Mouse (Mus musculus): ENCODE results near the gene Slc15a1. TPM values are rescaled to one million over a fixed set of nuclear protein-coding genes. Genes with fewer than 3 reads are reported as not detected.

The Slc15a1 gene
- polyA plus RNA-seq, 1 experiment from 2014 or later: not detected

DNA sequence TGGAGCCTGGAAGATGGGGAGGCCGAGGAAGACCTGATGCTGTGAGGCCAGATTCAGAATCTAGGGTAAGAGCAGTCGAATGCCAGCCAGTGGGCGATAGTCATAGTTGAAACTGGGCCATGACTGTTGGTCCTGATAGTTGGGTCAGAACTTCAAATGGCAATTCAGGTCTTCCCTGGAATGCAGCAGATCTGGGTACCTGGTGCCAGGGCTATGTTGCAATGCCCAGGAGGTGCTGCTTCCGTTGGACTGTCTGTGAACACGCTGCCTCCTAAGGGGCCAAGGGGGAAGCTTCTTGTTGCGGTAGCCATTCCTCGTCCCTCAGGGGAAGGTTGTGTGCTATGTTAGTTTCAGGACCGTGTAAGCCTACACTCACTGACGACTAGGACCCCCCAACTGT lies 25.8 kb upstream of the Slc15a1 start:
- no peaks in the 10 kb centered on the region for H3K36me3 ChIP-seq (replicated peaks; ENCODE audit: control insufficient read depth, insufficient read depth)
- no peaks in the 10 kb centered on the region for H3K4me1 ChIP-seq (replicated peaks; ENCODE audit: control insufficient read depth, insufficient read depth, low read length)
- no peak overlapping the region for H3K4me3 ChIP-seq (replicated peaks; ENCODE audit: low read length)
- 85% methylated on average over 9 of the region's 9 CpGs for WGBS
- H3K4me2 ChIP-seq (replicated peaks): no peak overlapping the region
- no peaks in the 10 kb centered on the region for H3K27me3 ChIP-seq (ENCODE audit: control insufficient read depth, insufficient read depth, low read length)
- no peak overlapping the region for H3K27ac ChIP-seq
- DNase-seq (ENCODE audit: low spot score) (no peak), ATAC-seq (ENCODE audit: low FRiP score) (no peak)
- H3K9ac ChIP-seq: no peak overlapping the region
- no peaks in the 10 kb centered on the region for H3K9me3 ChIP-seq (ENCODE audit: control insufficient read depth, low read length)

DNA sequence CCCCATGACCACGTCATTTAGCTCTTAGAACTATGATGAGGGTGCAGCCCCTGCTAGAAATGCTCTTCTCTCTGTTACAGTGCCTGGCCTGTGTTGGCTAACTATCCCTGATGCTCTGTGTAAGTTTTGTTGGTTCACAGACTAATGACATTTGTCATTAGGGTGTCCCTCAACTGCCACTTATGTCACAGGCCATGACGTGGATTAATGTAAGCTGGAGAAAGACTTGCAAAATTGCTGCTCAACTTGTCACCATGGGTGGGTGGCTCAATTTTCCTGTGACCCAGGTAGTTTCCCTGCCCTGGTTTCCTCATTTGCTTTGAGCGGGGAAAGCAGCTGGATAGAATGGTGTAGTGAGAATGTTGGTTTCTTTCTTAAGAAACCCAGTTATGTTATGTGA lies 22.8 kb upstream of the Slc15a1 start:
- ATAC-seq (ENCODE audit: low FRiP score): no peak
- H3K4me2 ChIP-seq (replicated peaks): no peak overlapping the region
- H3K9ac ChIP-seq: no peak overlapping the region
- H3K36me3 ChIP-seq (replicated peaks; ENCODE audit: control insufficient read depth, insufficient read depth): no peaks in the 10 kb centered on the region
- no peaks in the 10 kb centered on the region for H3K27me3 ChIP-seq (ENCODE audit: control insufficient read depth, insufficient read depth, low read length)
- DNase-seq (ENCODE audit: low spot score): no peak
- WGBS: 90% methylated on average over 3 of the region's 3 CpGs
- no peak overlapping the region for H3K4me3 ChIP-seq (replicated peaks; ENCODE audit: low read length)
- no peak overlapping the region for H3K27ac ChIP-seq
- no peaks in the 10 kb centered on the region for H3K9me3 ChIP-seq (ENCODE audit: control insufficient read depth, low read length)
- H3K4me1 ChIP-seq (replicated peaks; ENCODE audit: control insufficient read depth, insufficient read depth, low read length): no peaks in the 10 kb centered on the region

DNA sequence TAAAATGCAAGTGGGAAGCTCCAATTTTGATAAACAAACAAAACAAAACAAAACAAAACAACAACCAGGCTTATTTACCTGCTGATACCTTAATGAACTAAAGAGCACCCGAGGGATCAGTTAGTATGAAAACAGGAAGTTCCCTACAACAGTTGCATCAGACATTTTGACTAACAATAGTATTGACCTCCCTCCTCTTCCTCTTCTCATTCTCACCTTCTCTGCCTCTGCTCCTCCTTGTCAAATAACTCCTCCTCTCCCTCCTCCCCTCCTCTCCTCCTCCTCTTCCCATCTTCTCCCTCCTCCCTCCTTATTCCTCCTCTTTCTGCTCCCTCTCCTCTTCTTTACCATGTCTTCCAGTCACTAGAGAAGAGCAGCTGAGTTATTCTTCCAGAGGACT lies 22.1 kb upstream of the Slc15a1 start:
- Histone ChIP-seq H3K4me1 (replicated peaks; ENCODE audit: control insufficient read depth, insufficient read depth, low read length) (no peaks in the 10 kb centered on the region), H3K9me3 (ENCODE audit: control insufficient read depth, low read length) (no peaks in the 10 kb centered on the region), H3K9ac (no peak overlapping the region), H3K4me2 (replicated peaks) (no peak overlapping the region), H3K36me3 (replicated peaks; ENCODE audit: control insufficient read depth, insufficient read depth) (no peaks in the 10 kb centered on the region), H3K27ac (no peak overlapping the region), H3K4me3 (replicated peaks; ENCODE audit: low read length) (no peak overlapping the region), H3K27me3 (ENCODE audit: control insufficient read depth, insufficient read depth, low read length) (no peaks in the 10 kb centered on the region)
- WGBS: 85% methylated on average over 1 of the region's 1 CpGs
- no peak for DNase-seq (ENCODE audit: low spot score)
- ATAC-seq (ENCODE audit: low FRiP score): no peak

DNA sequence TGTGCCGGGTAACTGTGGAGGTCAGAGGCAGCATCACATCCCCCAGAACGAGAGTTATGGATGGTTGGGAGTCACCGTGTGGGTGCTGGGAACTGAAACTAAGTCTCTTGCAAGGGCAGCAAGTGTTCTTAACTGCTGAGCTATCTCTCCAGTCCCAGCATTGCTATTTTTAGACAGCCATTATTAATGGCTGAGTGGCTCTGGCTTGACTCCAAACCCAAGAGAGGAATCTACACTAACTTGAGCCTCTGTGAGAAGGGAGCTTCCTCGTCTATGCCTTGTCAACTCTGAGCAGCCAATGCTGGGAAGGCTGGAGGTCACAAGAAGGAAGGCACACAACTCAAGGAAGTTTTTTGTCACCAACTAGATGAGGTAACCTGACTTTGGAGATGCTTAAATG lies 16.7 kb upstream of the Slc15a1 start:
- H3K4me2 ChIP-seq (replicated peaks): no peak overlapping the region
- WGBS: 82% methylated on average over 4 of the region's 4 CpGs
- no peak overlapping the region for H3K9ac ChIP-seq
- no peak overlapping the region for H3K4me3 ChIP-seq (replicated peaks; ENCODE audit: low read length)
- no peaks in the 10 kb centered on the region for H3K36me3 ChIP-seq (replicated peaks; ENCODE audit: control insufficient read depth, insufficient read depth)
- H3K27me3 ChIP-seq (ENCODE audit: control insufficient read depth, insufficient read depth, low read length): no peaks in the 10 kb centered on the region
- no peak for ATAC-seq (ENCODE audit: low FRiP score)
- H3K9me3 ChIP-seq (ENCODE audit: control insufficient read depth, low read length): no peaks in the 10 kb centered on the region
- no peak overlapping the region for H3K27ac ChIP-seq
- H3K4me1 ChIP-seq (replicated peaks; ENCODE audit: control insufficient read depth, insufficient read depth, low read length): no peaks in the 10 kb centered on the region
- peak; percentile 30 for DNase-seq (ENCODE audit: low spot score)

DNA sequence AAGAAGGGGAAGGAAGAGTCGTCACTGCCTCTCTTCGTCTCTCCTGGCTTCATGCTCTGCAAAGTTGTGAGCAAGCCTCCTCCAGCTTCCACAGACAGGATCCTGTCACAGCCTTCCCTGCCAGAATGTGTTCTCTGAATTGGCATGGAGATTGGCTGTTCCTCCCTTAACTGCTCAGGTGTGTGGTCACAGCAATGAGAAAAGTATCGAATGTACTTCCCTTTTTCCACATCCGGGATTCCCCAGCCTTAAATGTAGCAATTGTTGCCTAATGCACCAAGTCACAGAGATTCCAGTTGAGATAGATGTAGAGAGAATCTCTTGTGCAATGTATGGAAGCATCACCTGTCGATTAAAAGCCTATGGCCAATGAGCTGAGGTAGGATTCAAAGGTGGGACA lies 11.8 kb upstream of the Slc15a1 start:
- 86% methylated on average over 5 of the region's 5 CpGs for WGBS
- Histone ChIP-seq H3K27ac (no peak overlapping the region), H3K4me3 (replicated peaks; ENCODE audit: low read length) (no peak overlapping the region), H3K9me3 (ENCODE audit: control insufficient read depth, low read length) (no peaks in the 10 kb centered on the region), H3K27me3 (ENCODE audit: control insufficient read depth, insufficient read depth, low read length) (no peaks in the 10 kb centered on the region), H3K9ac (no peak overlapping the region), H3K4me1 (replicated peaks; ENCODE audit: control insufficient read depth, insufficient read depth, low read length) (no peaks in the 10 kb centered on the region), H3K4me2 (replicated peaks) (no peak overlapping the region), H3K36me3 (replicated peaks; ENCODE audit: control insufficient read depth, insufficient read depth) (no peaks in the 10 kb centered on the region)
- ATAC-seq (ENCODE audit: low FRiP score) (no peak), DNase-seq (ENCODE audit: low spot score) (no peak)

DNA sequence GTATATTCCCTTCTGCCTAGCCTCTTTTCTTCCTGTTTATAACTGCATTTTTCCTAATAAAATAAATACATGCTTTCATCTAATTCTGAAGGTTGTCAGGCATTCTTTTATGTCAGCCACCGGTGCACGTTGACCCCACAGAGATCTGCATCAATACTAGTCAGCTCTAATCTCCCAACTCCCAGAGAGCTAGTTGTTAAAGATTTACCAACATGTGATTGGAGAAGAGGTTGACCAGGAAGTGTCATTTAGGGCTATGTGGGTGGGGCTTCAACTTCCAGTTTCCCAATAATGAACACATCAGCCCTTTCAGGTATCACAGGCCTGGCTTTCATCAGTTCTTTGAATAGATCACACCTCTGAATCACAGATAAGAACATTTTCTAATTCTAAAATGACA lies 3.9 kb upstream of the Slc15a1 start:
- Histone ChIP-seq H3K27me3 (ENCODE audit: control insufficient read depth, insufficient read depth, low read length) (peaks cover 20% of the 10 kb centered on the region), H3K4me1 (replicated peaks; ENCODE audit: control insufficient read depth, insufficient read depth, low read length) (no peaks in the 10 kb centered on the region; the same call in 1 of the 2 replicates), H3K9me3 (ENCODE audit: control insufficient read depth, low read length) (no peaks in the 10 kb centered on the region), H3K27ac (no peak overlapping the region), H3K36me3 (replicated peaks; ENCODE audit: control insufficient read depth, insufficient read depth) (no peaks in the 10 kb centered on the region), H3K4me3 (replicated peaks; ENCODE audit: low read length) (no peak overlapping the region), H3K9ac (no peak overlapping the region), H3K4me2 (replicated peaks) (no peak overlapping the region)
- no peak for ATAC-seq (ENCODE audit: low FRiP score)
- no peak for DNase-seq (ENCODE audit: low spot score)
- WGBS: 73% methylated on average over 2 of the region's 2 CpGs

DNA sequence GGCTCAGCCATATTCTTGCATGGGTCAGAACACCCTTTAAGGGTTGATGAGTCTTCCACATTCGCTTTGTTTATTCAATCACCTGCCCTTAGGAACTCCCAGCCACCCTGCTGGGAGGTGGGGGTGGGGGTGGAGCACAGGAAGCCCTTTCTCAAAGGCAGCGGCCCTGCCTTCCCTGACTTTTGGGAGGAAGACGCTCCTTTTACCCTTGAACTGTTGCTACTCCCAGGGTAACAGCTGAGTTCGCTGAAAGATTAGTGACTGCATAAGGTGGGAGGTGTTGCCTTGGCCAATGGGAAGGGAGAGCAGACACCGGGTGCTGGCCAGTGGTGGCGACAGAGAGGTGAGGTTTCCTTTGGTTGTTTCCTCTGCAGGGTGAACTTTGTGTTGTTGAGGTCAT lies 1.3 kb upstream of the Slc15a1 start:
- 17% methylated on average over 6 of the region's 6 CpGs for WGBS
- H3K4me3 ChIP-seq (replicated peaks; ENCODE audit: low read length): no peak overlapping the region
- H3K27ac ChIP-seq: no peak overlapping the region
- no peak overlapping the region for H3K9ac ChIP-seq
- ATAC-seq (ENCODE audit: low FRiP score): no peak
- no peaks in the 10 kb centered on the region; the same call in 1 of the 2 replicates for H3K4me1 ChIP-seq (replicated peaks; ENCODE audit: control insufficient read depth, insufficient read depth, low read length)
- no peaks in the 10 kb centered on the region for H3K36me3 ChIP-seq (replicated peaks; ENCODE audit: control insufficient read depth, insufficient read depth)
- peaks cover 25% of the 10 kb centered on the region for H3K27me3 ChIP-seq (ENCODE audit: control insufficient read depth, insufficient read depth, low read length)
- no peak overlapping the region for H3K4me2 ChIP-seq (replicated peaks)
- H3K9me3 ChIP-seq (ENCODE audit: control insufficient read depth, low read length): no peaks in the 10 kb centered on the region
- no peak for DNase-seq (ENCODE audit: low spot score)

DNA sequence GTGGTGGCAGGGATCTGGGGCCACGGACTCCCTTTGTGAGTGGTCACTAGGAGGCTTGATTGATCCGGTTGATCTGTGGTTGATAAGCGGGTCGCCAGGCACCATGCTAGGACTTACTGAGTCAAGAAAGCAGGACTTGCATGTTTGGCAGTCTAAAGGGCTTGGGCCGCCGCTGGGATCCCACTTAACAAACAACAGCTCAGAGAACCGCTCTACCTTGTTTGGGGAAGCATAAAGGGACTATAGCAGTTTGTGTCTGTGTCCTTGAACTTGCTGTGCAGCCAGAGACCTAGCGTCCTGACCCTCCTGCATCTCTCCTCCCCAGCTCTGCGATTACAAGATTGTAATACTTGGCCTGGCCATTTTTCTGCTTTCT lies 421 bp upstream of the Slc15a1 start:
- Histone ChIP-seq H3K4me3 (replicated peaks; ENCODE audit: low read length) (no peak overlapping the region), H3K4me2 (replicated peaks) (0 out of 2 replicates have a peak overlapping the region, but pooled peaks have one; percentile 27), H3K9ac (no peak overlapping the region), H3K4me1 (replicated peaks; ENCODE audit: control insufficient read depth, insufficient read depth, low read length) (no peaks in the 10 kb centered on the region; the same call in 1 of the 2 replicates), H3K27ac (no peak overlapping the region), H3K27me3 (ENCODE audit: control insufficient read depth, insufficient read depth, low read length) (peaks cover 25% of the 10 kb centered on the region), H3K36me3 (replicated peaks; ENCODE audit: control insufficient read depth, insufficient read depth) (no peaks in the 10 kb centered on the region), H3K9me3 (ENCODE audit: control insufficient read depth, low read length) (no peaks in the 10 kb centered on the region)
- DNase-seq (ENCODE audit: low spot score) (no peak), ATAC-seq (ENCODE audit: low FRiP score) (no peak)
- WGBS: 26% methylated on average over 9 of the region's 9 CpGs

DNA sequence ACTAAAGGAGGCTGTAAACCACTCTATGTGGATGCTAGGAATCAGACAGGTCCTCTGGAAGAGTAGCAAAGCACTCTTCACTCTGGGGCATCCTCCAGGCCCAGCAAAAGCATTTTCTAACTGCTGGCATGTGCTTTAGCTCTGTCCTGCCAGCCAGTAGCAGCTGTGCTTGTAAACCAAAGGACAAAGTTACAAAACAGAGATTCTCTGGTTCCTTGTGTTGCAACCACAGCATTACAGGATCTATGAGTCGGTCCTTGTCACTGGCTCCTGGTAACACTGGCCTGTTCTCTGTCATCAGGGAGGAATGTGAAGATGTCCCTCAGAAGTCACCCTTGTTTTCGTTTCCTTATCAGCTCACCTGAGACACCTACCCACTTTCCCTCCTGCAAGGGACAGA lies 4.5 kb downstream of the Slc15a1 start:
- Histone ChIP-seq H3K4me1 (replicated peaks; ENCODE audit: control insufficient read depth, insufficient read depth, low read length) (no peaks in the 10 kb centered on the region; the same call in 1 of the 2 replicates), H3K36me3 (replicated peaks; ENCODE audit: control insufficient read depth, insufficient read depth) (no peaks in the 10 kb centered on the region), H3K9me3 (ENCODE audit: control insufficient read depth, low read length) (no peaks in the 10 kb centered on the region), H3K27me3 (ENCODE audit: control insufficient read depth, insufficient read depth, low read length) (peaks cover 20% of the 10 kb centered on the region), H3K4me2 (replicated peaks) (no peak overlapping the region), H3K4me3 (replicated peaks; ENCODE audit: low read length) (no peak overlapping the region), H3K27ac (no peak overlapping the region), H3K9ac (no peak overlapping the region)
- DNase-seq (ENCODE audit: low spot score) (no peak), ATAC-seq (ENCODE audit: low FRiP score) (no peak)
- 83% methylated on average over 2 of the region's 2 CpGs for WGBS

DNA sequence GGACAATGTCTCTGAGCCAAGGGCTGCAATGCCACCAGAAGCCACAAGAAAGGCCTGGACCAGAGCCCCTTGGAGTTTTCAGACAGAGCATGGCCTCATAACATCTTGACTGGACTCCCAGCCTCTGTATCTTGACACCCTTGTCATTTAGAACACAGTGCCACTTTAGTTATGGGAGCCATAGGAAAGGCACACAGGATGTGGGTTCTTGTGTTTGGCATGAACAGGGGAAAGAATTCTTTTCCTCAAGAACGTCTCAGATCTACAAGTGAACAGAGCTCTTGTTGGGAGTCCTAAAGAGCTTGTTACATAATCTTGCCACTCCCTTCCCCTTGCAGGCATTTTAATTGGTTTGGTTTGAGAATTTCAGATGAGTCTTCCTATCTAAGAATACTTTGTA lies 5.3 kb downstream of the Slc15a1 start:
- WGBS: 84% methylated on average over 1 of the region's 1 CpGs
- Histone ChIP-seq H3K4me2 (replicated peaks) (no peak overlapping the region), H3K9me3 (ENCODE audit: control insufficient read depth, low read length) (no peaks in the 10 kb centered on the region), H3K27ac (no peak overlapping the region), H3K9ac (no peak overlapping the region), H3K4me3 (replicated peaks; ENCODE audit: low read length) (no peak overlapping the region), H3K27me3 (ENCODE audit: control insufficient read depth, insufficient read depth, low read length) (peaks cover 12% of the 10 kb centered on the region), H3K4me1 (replicated peaks; ENCODE audit: control insufficient read depth, insufficient read depth, low read length) (no peaks in the 10 kb centered on the region; the same call in 1 of the 2 replicates), H3K36me3 (replicated peaks; ENCODE audit: control insufficient read depth, insufficient read depth) (no peaks in the 10 kb centered on the region)
- no peak for ATAC-seq (ENCODE audit: low FRiP score)
- DNase-seq (ENCODE audit: low spot score): no peak

Data from hindbrain, embryonic 14.5 days (tissue).